Mouse (Mus musculus): ENCODE measurements at regions not wholly inside any gene's neighbourhood (a gene's known extent, or its start where the extent isn't known, plus 50 kb on each side); places are given as distances from the start of the nearest gene placed in this dataset.

DNA sequence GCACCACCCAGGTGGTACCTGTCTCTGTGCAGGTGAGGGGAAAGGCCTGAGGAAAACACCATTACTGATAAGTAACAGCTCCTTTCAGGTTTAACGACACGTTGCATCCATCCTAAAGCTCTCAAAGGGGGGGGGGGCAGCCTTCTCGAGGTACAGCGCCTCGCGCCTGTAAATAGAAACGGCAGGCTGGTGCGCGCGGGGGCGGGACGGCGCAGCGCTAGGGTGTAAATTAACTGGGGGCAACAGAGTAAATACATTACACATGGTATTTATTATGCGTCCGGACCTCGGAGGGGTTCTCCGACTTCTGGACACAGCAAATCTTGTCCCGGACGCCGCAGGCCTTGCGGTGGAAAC lies 353.3 kb downstream of the Bcor start:
- H3K27ac ChIP-seq, result peak overlapping the region; percentile 90
- DNase-seq (ENCODE audit: low spot score), result peak; percentile 37
- WGBS, result 4% methylated on average over 22 of the region's 22 CpGs
- H3K4me3 ChIP-seq, result peak overlapping the region; percentile 55
- H3K4me1 ChIP-seq, result peaks cover 48% of the 10 kb centered on the region
- H3K36me3 ChIP-seq, result no peaks in the 10 kb centered on the region
- H3K27me3 ChIP-seq (ENCODE audit: low read depth, poor library complexity, severe bottlenecking), result peaks cover 100% of the 10 kb centered on the region
- no peaks in the 10 kb centered on the region for H3K9me3 ChIP-seq (replicated peaks)

GRCm38 (mm10) chrX:11807253-11807882 lies 352.8 kb downstream of the Bcor start:
- H3K9me3 ChIP-seq (replicated peaks), result no peaks in the 10 kb centered on the region
- peaks cover 100% of the 10 kb centered on the region for H3K27me3 ChIP-seq (ENCODE audit: low read depth, poor library complexity, severe bottlenecking)
- no peaks in the 10 kb centered on the region for H3K36me3 ChIP-seq
- 3% methylated on average over 63 of the region's 71 CpGs for WGBS
- peaks cover 44% of the 10 kb centered on the region for H3K4me1 ChIP-seq
- peak overlapping the region; percentile 55 for H3K4me3 ChIP-seq
- DNase-seq (ENCODE audit: low spot score), result peak; percentile 61
- H3K27ac ChIP-seq, result peak overlapping the region; percentile 90

DNA sequence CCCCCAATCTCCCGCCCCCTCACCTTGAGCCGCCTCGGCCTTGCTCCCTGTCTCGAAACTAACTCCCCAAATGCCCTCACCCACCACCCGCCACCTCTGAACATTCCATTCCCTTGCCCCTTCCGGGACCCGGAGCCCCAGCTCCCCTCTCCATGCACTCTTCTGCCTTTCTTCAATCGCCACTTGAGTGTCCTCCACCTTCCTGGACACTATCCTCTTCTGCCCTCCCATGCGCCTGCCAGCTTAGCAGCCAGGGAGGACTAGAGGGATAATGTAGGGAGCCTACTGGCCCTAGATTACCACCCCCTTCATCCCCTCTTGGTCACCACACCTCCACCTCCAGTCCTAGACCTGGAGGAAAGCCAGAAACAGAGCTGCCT lies 352.3 kb downstream of the Bcor start:
- WGBS, result 9% methylated on average over 9 of the region's 9 CpGs
- Histone ChIP-seq H3K27me3 (ENCODE audit: low read depth, poor library complexity, severe bottlenecking) (peaks cover 100% of the 10 kb centered on the region), H3K4me1 (peaks cover 40% of the 10 kb centered on the region), H3K4me3 (peak overlapping the region; percentile 55), H3K36me3 (no peaks in the 10 kb centered on the region), H3K9me3 (replicated peaks) (no peaks in the 10 kb centered on the region), H3K27ac (peak overlapping the region; percentile 90)
- DNase-seq (ENCODE audit: low spot score), result no peak

DNA sequence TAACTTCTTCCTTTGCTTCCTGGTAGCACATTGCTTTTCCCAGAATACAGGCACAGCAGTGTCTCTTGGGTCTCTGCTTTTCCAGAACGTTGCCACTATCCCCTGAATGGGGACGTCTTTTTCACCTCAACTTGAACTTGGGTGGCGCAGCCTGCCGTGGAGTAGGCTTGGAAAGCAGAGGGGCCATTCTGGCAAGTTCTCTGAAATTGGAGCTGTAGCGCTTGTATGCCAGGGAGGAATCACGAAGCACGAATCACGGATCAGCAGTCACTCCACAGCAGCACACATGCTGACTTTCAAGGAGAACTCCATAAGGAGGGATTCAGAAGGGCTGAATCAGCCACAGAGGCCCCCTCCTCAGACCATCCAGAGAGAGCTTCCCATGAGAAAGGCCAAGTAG lies 351.2 kb downstream of the Bcor start:
- Histone ChIP-seq H3K27me3 (ENCODE audit: low read depth, poor library complexity, severe bottlenecking) (peaks cover 98% of the 10 kb centered on the region), H3K9me3 (replicated peaks) (no peaks in the 10 kb centered on the region), H3K27ac (no peak overlapping the region), H3K36me3 (no peaks in the 10 kb centered on the region), H3K4me3 (no peak overlapping the region), H3K4me1 (peaks cover 29% of the 10 kb centered on the region)
- DNase-seq (ENCODE audit: low spot score), result no peak
- WGBS, result 75% methylated on average over 8 of the region's 8 CpGs

DNA sequence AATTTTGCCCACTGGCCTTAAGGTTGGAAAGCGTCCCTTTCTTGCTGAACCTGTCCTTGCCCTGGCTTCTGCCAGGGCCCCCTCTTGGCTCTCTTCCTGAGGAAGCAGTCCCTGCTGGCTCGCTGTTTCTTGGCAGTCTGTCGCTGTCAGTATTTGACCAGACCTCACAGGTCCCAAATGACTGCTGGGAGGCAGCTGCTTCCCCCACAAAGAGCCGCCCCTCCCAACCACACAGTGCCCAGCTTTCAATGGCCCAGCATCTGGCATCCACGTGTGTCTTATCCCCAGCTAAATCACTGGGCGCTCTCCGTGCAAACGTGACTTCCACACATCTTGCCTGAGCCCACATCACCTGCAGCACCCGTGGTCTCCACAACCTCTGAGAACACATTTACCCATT lies 345.3 kb downstream of the Bcor start:
- H3K9me3 ChIP-seq (replicated peaks), result no peaks in the 10 kb centered on the region
- peak overlapping the region; percentile 48 for H3K27ac ChIP-seq
- no peak overlapping the region for H3K4me3 ChIP-seq
- DNase-seq (ENCODE audit: low spot score), result peak; percentile 66
- peaks cover 88% of the 10 kb centered on the region for H3K27me3 ChIP-seq (ENCODE audit: low read depth, poor library complexity, severe bottlenecking)
- 32% methylated on average over 9 of the region's 9 CpGs for WGBS
- no peaks in the 10 kb centered on the region for H3K36me3 ChIP-seq
- H3K4me1 ChIP-seq, result peaks cover 13% of the 10 kb centered on the region

DNA sequence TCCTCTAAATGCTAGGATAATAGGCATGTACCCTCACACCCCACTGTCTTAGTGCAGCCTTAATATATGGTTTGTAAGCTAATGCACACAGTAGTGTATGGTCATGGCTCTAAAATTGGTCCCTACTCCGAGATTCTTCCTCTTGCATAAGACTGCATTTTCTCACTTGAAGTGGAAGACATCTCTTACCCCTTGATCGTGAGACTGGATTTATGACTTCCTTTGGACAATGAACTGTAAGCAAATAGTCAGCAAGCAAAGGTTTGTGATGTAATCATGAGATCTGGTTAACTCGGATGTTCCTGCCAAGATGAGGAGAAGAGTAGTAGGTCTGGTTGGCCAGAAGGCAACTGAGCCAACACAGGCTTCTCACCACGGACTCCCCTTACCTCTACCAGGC lies 344.3 kb downstream of the Bcor start:
- WGBS, result 72% methylated on average over 4 of the region's 4 CpGs
- Histone ChIP-seq H3K4me3 (no peak overlapping the region), H3K36me3 (no peaks in the 10 kb centered on the region), H3K4me1 (peaks cover 13% of the 10 kb centered on the region), H3K27me3 (ENCODE audit: low read depth, poor library complexity, severe bottlenecking) (peaks cover 88% of the 10 kb centered on the region), H3K9me3 (replicated peaks) (no peaks in the 10 kb centered on the region), H3K27ac (no peak overlapping the region)
- no peak for DNase-seq (ENCODE audit: low spot score)

GRCm38 (mm10) chrX:11818634-11819033 lies 341.5 kb downstream of the Bcor start:
- Histone ChIP-seq H3K27me3 (ENCODE audit: low read depth, poor library complexity, severe bottlenecking) (peaks cover 89% of the 10 kb centered on the region), H3K27ac (no peak overlapping the region), H3K9me3 (replicated peaks) (no peaks in the 10 kb centered on the region), H3K4me1 (peaks cover 31% of the 10 kb centered on the region), H3K36me3 (no peaks in the 10 kb centered on the region), H3K4me3 (no peak overlapping the region)
- WGBS, result 94% methylated on average over 3 of the region's 3 CpGs
- DNase-seq (ENCODE audit: low spot score), result no peak

DNA sequence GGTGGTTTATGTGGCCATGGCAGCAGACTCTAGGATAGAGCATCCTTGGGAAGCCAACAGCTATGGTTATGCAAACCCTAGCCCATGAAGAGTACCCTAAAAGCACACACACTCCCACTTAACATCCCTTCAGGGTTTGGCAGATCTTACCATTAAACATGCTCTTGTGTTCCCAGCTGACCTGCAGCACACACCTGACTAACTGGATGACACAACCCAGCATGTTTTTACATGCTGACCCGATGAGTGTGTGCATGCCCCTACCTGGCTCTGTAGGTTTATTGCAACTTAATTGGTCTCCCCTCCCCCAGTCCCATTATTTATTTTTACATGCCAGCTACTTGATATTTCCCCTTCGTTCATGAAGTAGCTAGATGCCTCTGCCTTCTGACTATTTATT lies 339.0 kb downstream of the Bcor start:
- Histone ChIP-seq H3K9me3 (replicated peaks) (no peaks in the 10 kb centered on the region), H3K27ac (no peak overlapping the region), H3K27me3 (ENCODE audit: low read depth, poor library complexity, severe bottlenecking) (peaks cover 88% of the 10 kb centered on the region), H3K36me3 (no peaks in the 10 kb centered on the region), H3K4me3 (no peak overlapping the region), H3K4me1 (peaks cover 19% of the 10 kb centered on the region)
- 64% methylated on average over 2 of the region's 2 CpGs for WGBS
- no peak for DNase-seq (ENCODE audit: low spot score)

DNA sequence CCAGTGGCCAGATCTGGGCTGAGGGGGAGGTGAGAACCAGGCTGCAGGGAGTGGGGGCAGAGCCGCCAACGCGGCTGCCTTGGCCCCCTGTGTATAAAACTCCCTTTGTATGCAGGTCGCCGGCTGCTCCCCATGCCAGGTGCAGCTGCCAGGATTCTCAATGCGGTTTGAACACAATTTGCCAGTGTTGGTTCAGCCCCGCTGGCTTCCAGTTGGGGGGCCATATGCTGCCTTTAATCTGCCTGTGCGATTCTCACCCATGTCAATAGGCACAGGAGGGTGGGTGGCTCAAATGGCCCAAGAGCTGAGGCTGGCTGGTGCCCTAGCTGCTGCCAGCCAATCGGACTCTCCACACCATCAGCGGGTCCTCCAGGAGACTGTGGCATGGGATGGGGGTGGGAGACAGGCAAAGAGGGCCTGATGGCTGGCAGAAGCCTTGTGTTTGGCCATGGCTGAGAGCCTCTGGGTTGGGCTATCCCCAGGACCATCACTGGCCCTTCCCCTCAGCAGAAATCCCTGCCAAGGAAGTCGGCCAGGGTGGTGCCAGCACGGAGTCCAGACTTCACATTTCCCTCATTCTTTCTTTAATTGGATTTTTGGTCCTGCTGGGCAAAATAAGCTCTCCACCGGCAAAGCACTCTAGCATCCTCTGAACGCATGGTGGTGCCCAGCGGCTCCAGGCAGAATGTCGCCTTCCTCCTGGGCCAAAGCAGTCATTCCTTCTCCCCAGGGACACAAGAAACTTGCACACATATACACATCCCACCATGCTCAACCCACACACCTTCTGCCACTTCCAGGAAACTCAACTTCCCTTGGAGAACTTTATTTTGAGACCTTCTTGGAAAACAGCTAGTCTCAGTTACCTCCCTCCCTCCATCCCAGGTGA lies 338.0 kb downstream of the Bcor start:
- Histone ChIP-seq H3K36me3 (no peaks in the 10 kb centered on the region), H3K9me3 (replicated peaks) (no peaks in the 10 kb centered on the region), H3K4me1 (peaks cover 26% of the 10 kb centered on the region), H3K27ac (no peak overlapping the region), H3K27me3 (ENCODE audit: low read depth, poor library complexity, severe bottlenecking) (peaks cover 88% of the 10 kb centered on the region), H3K4me3 (no peak overlapping the region)
- 39% methylated on average over 16 of the region's 16 CpGs for WGBS
- DNase-seq (ENCODE audit: low spot score), result no peak

DNA sequence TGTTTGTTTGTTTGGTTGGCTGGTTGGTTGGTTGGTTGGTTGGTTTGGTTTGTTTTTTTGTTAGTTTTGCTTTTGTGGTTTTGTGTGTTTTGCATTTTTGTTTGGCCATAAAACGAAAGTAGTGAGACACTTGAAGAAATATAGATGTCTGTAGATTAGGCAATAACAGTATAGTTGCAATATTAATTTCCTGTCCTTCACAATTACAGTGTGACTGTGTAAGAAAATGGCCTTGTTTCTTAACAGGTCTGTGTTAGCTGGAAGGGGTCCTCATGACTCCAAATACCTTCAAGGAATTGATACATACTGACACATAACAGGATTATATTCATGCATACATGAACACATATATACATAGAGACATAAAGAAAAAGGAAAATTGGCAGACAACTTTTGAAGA lies 334.2 kb downstream of the Bcor start:
- Histone ChIP-seq H3K4me1 (peaks cover 29% of the 10 kb centered on the region), H3K36me3 (no peaks in the 10 kb centered on the region), H3K27me3 (ENCODE audit: low read depth, poor library complexity, severe bottlenecking) (peaks cover 98% of the 10 kb centered on the region), H3K9me3 (replicated peaks) (no peaks in the 10 kb centered on the region), H3K4me3 (no peak overlapping the region), H3K27ac (no peak overlapping the region)
- no peak for DNase-seq (ENCODE audit: low spot score)
- WGBS, result 87% methylated on average over 1 of the region's 1 CpGs

DNA sequence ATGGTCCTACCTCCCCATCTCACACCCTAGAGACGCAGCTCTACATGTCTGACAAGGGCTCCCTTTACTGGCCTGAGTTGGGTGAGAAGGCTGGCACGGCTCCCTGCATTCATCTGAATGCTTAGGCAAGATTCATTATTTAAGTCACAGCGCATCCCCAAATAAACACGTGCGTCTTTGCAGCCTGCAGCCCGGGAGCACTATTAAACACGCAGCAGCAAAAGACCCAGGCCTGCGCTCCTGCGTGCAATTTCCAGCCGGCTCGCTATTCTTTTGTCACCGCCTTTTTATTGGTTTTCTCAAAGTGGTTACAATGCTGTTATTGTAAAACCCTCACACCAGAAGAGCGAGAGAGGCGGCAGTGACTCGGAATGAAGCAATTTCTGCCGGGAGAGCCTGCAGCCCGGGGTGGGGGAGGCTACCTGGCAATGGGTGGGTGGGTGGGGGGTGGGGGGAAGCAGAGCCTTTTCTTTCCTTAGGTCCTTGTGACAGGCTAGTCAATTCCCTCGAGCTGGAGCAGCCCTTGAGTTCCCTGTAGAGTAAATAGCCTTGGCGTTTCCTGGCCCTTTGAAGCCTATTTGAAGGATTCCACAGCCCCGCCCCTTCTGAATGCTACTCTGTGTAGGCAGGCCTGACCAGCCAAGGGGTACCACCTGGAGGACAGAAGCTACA lies 333.3 kb downstream of the Bcor start:
- peak overlapping the region; percentile 26 for H3K4me3 ChIP-seq
- no peaks in the 10 kb centered on the region for H3K9me3 ChIP-seq (replicated peaks)
- no peak for DNase-seq (ENCODE audit: low spot score)
- peaks cover 98% of the 10 kb centered on the region for H3K27me3 ChIP-seq (ENCODE audit: low read depth, poor library complexity, severe bottlenecking)
- H3K36me3 ChIP-seq, result no peaks in the 10 kb centered on the region
- H3K27ac ChIP-seq, result 0 out of 2 replicates have a peak overlapping the region, but pooled peaks have one; percentile 36
- 19% methylated on average over 20 of the region's 20 CpGs for WGBS
- peaks cover 23% of the 10 kb centered on the region for H3K4me1 ChIP-seq

DNA sequence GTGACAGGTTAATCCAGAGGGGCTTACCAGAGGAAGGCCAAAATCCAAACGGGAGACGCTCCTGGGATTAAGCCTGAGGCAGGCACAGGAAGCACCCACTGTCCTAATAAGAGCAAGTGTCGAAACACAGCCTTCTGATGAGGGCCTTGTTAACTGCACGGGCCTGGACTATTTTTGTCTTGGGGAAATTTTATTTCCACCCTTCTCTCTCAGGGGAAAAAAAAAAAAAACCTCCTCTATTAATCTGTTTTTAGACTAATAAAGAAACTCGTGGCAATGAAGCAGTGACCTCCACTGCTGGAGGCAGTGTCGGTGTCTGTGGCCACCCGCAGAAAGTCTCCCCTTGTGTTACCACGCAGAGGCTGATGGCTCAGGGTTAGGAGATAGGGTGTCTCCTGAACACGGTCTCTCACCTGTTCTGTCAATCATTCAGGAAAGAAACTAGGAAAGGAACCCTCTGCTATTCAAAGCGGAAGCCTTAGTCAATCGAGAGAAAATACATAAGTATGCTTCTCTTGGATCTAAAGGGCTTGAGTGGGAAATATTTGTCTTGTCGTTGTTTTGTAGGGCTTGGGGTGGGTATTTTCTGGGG lies 330.6 kb downstream of the Bcor start:
- no peak for DNase-seq (ENCODE audit: low spot score)
- Histone ChIP-seq H3K4me3 (no peak overlapping the region), H3K4me1 (peaks cover 11% of the 10 kb centered on the region; the same call in 1 of the 2 replicates), H3K27me3 (ENCODE audit: low read depth, poor library complexity, severe bottlenecking) (peaks cover 87% of the 10 kb centered on the region), H3K27ac (no peak overlapping the region), H3K36me3 (no peaks in the 10 kb centered on the region), H3K9me3 (replicated peaks) (no peaks in the 10 kb centered on the region)
- 78% methylated on average over 12 of the region's 12 CpGs for WGBS

GRCm38 (mm10) chrX:11837566-11837965 lies 322.6 kb downstream of the Bcor start:
- DNase-seq (ENCODE audit: low spot score), result no peak
- no peaks in the 10 kb centered on the region for H3K36me3 ChIP-seq
- WGBS, result 78% methylated on average over 5 of the region's 5 CpGs

More at GRCm38 (mm10) chrX:11837566-11837965, 322.6 kb downstream of the Bcor start:
- H3K4me3 ChIP-seq, result no peak overlapping the region
- no peaks in the 10 kb centered on the region for H3K9me3 ChIP-seq (replicated peaks)
- 0 out of 2 replicates have a peak, but pooled peaks cover 5% of the 10 kb centered on the region for H3K4me1 ChIP-seq
- peaks cover 77% of the 10 kb centered on the region for H3K27me3 ChIP-seq (ENCODE audit: low read depth, poor library complexity, severe bottlenecking)
- no peak overlapping the region for H3K27ac ChIP-seq

Data from limb, embryonic 10.5 days (tissue).